Mouse (Mus musculus): ENCODE measurements around the gene Armc12. TPM values are rescaled to one million over a fixed set of nuclear protein-coding genes. Genes with fewer than 3 reads are reported as not detected.

Armc12 gene
- polyA plus RNA-seq, 1 experiment from 2014 or later, result not detected

DNA sequence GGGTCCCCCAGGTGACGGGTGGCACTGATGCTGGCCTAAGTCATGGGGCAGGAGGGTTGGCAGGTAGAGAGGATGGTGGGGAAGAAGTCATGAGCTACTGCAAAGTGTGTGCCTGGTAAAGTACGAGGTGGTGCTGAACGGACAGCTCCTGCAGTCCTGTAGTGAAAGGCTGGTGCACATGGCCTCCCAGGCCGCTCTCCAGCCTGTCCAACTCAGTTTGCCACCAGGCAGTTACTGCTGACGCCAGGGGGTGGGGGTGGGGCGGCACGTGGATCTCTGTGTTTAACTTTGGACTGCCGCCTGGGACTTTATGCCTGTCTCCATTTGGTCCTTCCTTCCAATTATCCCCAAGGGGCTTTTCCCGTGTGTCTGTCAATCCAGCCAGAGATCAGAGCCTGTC is 49.8 kb downstream of the Armc12 start:
- ATAC-seq (ENCODE audit: low read depth), result 0 out of 2 replicates have a peak, but pooled peaks have one; percentile 27
- H3K27ac ChIP-seq (replicated peaks), result no peak overlapping the region
- no peak overlapping the region for H3K4me3 ChIP-seq
- H3K9ac ChIP-seq, result no peak overlapping the region
- no peaks in the 10 kb centered on the region for H3K36me3 ChIP-seq
- H3K27me3 ChIP-seq, result peaks cover 3% of the 10 kb centered on the region
- no peak overlapping the region for H3K4me2 ChIP-seq
- no peaks in the 10 kb centered on the region for H3K9me3 ChIP-seq
- WGBS, result 3% methylated on average over 9 of the region's 9 CpGs
- H3K4me1 ChIP-seq (replicated peaks), result peaks cover 15% of the 10 kb centered on the region

DNA sequence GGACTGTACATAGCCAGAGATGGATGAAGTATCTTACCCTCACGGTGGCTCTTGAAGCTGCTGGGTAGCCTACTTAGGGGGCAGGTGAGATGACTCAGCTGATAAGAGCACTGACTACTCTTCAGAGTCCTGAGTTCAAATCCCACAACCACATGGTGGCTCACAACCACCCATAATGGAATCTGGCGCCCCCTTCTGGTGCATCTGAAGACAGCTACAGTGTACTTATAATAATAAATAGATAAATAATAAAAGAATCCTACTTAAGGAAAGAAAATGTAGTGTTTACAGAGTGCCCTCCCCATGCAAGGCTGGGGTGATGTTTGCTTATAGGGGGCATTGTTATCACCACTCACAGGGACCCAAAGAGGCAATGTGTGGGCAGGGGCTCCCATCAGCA is 50.5 kb downstream of the Armc12 start:
- 56% methylated on average over 2 of the region's 2 CpGs for WGBS
- ATAC-seq (ENCODE audit: low read depth), result no peak

DNA sequence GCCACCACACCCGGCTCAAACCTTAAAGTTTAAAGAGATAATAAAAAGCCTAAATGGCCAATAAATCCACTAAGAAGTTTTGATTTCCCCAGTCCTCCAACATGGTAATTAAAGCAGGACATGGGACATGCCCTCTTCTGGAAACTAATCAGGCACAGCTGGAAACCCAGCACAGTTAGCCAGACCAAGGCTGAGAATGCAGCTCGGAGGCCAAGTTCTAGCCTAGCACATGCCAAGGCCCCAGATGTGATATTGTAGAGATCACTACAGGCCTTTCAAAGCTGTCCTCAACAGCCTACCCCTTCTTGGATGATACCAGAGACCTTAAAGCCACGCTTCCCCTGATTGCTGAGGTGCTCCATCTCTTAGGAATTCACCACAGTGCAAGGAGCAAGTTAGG is 55.9 kb downstream of the Armc12 start:
- H3K36me3 ChIP-seq, result peaks cover 39% of the 10 kb centered on the region
- H3K4me2 ChIP-seq, result no peak overlapping the region
- no peak overlapping the region for H3K9ac ChIP-seq
- H3K9me3 ChIP-seq, result no peaks in the 10 kb centered on the region
- no peak overlapping the region for H3K27ac ChIP-seq (replicated peaks)
- no peaks in the 10 kb centered on the region for H3K27me3 ChIP-seq
- H3K4me1 ChIP-seq (replicated peaks), result no peaks in the 10 kb centered on the region
- whole genome bisulfite sequencing, result 84% methylated on average over 3 of the region's 3 CpGs
- ATAC-seq (ENCODE audit: low read depth), result no peak
- H3K4me3 ChIP-seq, result no peak overlapping the region

More for the DNA sequence above, 50.5 kb downstream of the Armc12 start:
- Histone ChIP-seq H3K9ac (no peak overlapping the region), H3K9me3 (no peaks in the 10 kb centered on the region), H3K4me1 (replicated peaks) (peaks cover 8% of the 10 kb centered on the region), H3K36me3 (no peaks in the 10 kb centered on the region), H3K4me3 (no peak overlapping the region), H3K27ac (replicated peaks) (no peak overlapping the region), H3K4me2 (no peak overlapping the region), H3K27me3 (peaks cover 3% of the 10 kb centered on the region)

DNA sequence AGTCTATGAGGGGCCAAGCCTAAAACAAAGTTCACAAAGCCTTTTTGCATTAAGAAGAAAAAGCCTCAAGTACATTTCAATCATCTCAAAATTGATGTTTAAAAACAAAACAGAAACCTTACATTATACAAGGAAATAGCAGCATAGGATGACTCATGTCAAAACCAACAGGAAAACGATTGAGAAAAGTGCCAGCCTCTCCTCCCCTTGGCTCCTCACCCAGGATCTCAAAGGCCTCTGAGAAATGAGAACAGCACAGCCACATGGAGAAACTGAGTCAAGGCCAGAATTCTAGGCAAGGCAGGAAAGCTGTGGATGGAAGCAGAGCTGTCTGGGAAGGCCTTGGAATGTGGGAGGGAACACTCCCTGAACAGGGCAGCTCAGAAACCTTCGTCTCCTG is 58.0 kb downstream of the Armc12 start:
- no peaks in the 10 kb centered on the region for H3K27me3 ChIP-seq
- H3K4me3 ChIP-seq, result no peak overlapping the region
- no peaks in the 10 kb centered on the region for H3K9me3 ChIP-seq
- no peak overlapping the region for H3K27ac ChIP-seq (replicated peaks)
- no peak for ATAC-seq (ENCODE audit: low read depth)
- H3K9ac ChIP-seq, result no peak overlapping the region
- no peak overlapping the region for H3K4me2 ChIP-seq
- WGBS, result 85% methylated on average over 2 of the region's 2 CpGs
- H3K36me3 ChIP-seq, result peaks cover 60% of the 10 kb centered on the region
- no peaks in the 10 kb centered on the region for H3K4me1 ChIP-seq (replicated peaks)

Small RNAs within 50 kb of the gene (microRNA-seq; reads per million reads assigned to microRNA genes)
- gene Gm25195, result not detected
- gene Mir6969, result not detected

Other genes starting within 250 kb of the Armc12 start
- 23.2 and 23.3 TPM in 2 replicates for gene Fance, start 217.3 kb upstream of the Armc12 start, polyA plus RNA-seq (2015; fragmentation: Nextera tagmentation; extraction: Ambion mirVana)
- 381 and 408 TPM in 2 replicates for gene Rpl10a, start 202.3 kb upstream of the Armc12 start, polyA plus RNA-seq (2015; fragmentation: Nextera tagmentation; extraction: Ambion mirVana)
- 2.1 and 2.8 TPM in 2 replicates for gene Tead3, start 180.0 kb upstream of the Armc12 start, polyA plus RNA-seq (2015; fragmentation: Nextera tagmentation; extraction: Ambion mirVana)
- 2.7 and 2.8 TPM in 2 replicates for gene Tulp1, start 165.6 kb upstream of the Armc12 start, polyA plus RNA-seq (2015; fragmentation: Nextera tagmentation; extraction: Ambion mirVana)
- 25.1 and 26.6 TPM in 2 replicates for gene Fkbp5, start 13.3 kb upstream of the Armc12 start, polyA plus RNA-seq (2015; fragmentation: Nextera tagmentation; extraction: Ambion mirVana)
- gene Clpsl2, start 18.6 kb downstream of the Armc12 start, polyA plus RNA-seq (2015; fragmentation: Nextera tagmentation; extraction: Ambion mirVana), result not detected in 2 replicates
- gene Clps, start 30.0 kb downstream of the Armc12 start, polyA plus RNA-seq (2015; fragmentation: Nextera tagmentation; extraction: Ambion mirVana), result not detected in 2 replicates
- gene Lhfpl5, start 44.8 kb downstream of the Armc12 start, polyA plus RNA-seq (2015; fragmentation: Nextera tagmentation; extraction: Ambion mirVana), result 7.9 and 8.2 TPM in 2 replicates
- 91.2 and 106 TPM in 2 replicates for gene Srpk1, start 91.9 kb downstream of the Armc12 start, polyA plus RNA-seq (2015; fragmentation: Nextera tagmentation; extraction: Ambion mirVana)
- gene Slc26a8, start 159.4 kb downstream of the Armc12 start, polyA plus RNA-seq (2015; fragmentation: Nextera tagmentation; extraction: Ambion mirVana), result 0.94 and 1.2 TPM in 2 replicates
- 29.0 and 29.4 TPM in 2 replicates for gene Mapk14, start 160.5 kb downstream of the Armc12 start, polyA plus RNA-seq (2015; fragmentation: Nextera tagmentation; extraction: Ambion mirVana)
- gene AC170998.1, start 195.3 kb downstream of the Armc12 start, polyA plus RNA-seq (2015; fragmentation: Nextera tagmentation; extraction: Ambion mirVana), result 1.7 and 1.8 TPM in 2 replicates
- 0.52 and 1.8 TPM in 2 replicates for gene Mapk13, start 238.5 kb downstream of the Armc12 start, polyA plus RNA-seq (2015; fragmentation: Nextera tagmentation; extraction: Ambion mirVana)

All from neural tube, embryonic 13.5 days (tissue).